Mouse (Mus musculus) heart, postnatal 10 days (tissue): ENCODE results near the gene Gm6217. TPM values are rescaled to one million over a fixed set of nuclear protein-coding genes. Genes with fewer than 3 reads are reported as not detected.
A peak's percentile ranks its signal among the peaks of the same experiment; 100 is the strongest.
"Not testable (repeated sequence)": the region's sequence is repeated elsewhere in the genome, so short reads cannot be mapped to it uniquely, and the experiment has no call there.

Source experiments
- DNase-seq, 2 experiments: peaks; one replicate each; pipeline ENCODE4 v3.0.0; 2021
- intact Hi-C: fragments of 180-260 bp; cut with DNase I; formaldehyde crosslinking; loops from one replicate; pipeline ENCODE4 v1.15.1; 2025
- total RNA-seq, 2 experiments: library from RNA; stranded (reverse); gene quantifications; 2 replicates each; pipeline ENCODE4 v1.2.3; 2021

Gm6217 gene
- total RNA-seq: not detected

DNA sequence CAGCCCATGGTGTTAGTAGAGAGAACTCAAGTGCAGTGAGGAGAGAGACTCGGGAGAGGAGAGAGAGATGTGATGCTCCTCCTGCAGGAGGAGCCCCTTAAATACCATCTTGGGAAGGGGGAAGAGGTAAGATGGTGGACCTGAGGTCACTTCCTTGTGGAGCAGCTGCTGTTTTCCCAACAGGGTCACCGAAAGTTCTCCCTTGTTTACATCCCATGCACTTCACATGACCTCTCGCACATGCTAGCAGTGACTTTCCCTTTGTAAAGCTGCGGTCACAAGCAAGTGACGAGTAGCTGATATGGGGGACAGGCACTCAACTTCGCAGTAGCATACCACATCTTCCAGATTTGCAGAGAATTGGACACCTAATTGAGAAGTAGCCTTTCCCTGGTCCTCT lies at the start of gene Gm6217:
Gene Gm6217, minus strand, starts transcription at position 74 of the 400 bp plus-strand sequence.
- DNase-seq, intact Hi-C loops: not testable (repeated sequence)

DNA sequence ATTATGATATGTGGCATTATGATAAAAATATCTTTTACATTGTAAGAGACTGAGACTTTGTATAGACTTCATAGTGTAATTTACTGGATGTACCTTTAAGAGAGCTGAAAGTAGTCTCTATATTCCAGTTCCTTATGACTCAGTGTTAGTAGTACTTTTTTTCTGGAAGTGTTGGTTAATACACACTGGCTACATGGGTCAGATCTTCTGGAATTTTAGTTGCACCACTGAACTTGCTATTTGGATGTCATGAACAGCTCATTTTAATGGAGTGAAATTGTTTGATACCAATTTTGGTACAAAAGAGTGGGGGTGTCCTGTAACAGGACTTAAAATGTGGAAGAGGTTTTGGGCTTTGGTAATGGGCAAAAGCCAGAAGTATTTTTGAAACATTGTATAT lies 46.6 kb upstream of the Gm6217 start:
- DNase-seq: no peak
- intact Hi-C loops: no loop called here

DNA sequence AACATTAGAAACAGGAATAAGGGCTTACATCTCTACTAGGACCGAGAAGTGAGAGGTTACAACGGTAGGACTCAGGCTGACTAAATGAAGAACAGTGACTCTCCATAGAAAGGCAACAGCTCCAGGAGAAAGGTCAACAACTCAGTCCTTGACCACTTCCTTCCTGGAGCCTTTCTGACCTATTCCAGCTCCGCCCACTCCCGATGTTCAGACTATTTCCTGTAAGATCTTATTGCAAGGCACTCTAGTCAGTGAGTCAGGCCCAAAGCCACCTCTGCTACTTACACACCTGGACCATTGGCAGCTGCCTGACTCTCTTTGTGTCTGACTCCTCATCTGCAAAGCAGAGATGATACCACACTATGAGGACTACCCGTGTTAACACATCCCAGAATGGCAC lies 44.6 kb upstream of the Gm6217 start:
- no peak for DNase-seq

DNA sequence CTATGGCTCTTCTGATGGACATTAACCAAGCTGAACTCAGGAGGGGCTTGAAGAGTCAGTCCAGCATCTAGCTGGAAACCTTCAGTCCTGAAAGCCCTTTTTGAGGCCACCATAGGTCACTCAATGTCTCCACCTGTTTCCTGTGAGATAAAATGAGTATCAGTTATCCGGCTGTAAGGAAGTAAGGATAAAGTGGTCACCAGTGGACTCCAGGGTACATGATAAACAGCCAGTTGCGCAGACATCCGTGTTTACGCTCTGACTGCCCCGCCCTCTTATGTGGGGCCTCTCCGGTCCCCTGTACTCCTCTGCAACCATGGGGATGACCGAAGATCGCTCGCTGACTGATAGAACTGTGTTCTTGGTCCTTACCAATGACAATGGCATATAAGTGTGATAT lies 43.1 kb upstream of the Gm6217 start:
- no peak for DNase-seq
- intact Hi-C loops: loop anchor here (5.0 kb wide), 1 partner anchor 137 kb away; the partner anchor contains the start of gene Agfg1

More for the DNA sequence above, 44.6 kb upstream of the Gm6217 start:
- intact Hi-C loops: no loop called here

- intact Hi-C loops: loop anchor here (5.0 kb wide), 1 partner anchor 137 kb away; the partner anchor contains the start of gene Agfg1
- no peak for DNase-seq
Observed at GRCm38 (mm10) chr1:82973901-82974300, 42.7 kb upstream of the Gm6217 start.

DNA sequence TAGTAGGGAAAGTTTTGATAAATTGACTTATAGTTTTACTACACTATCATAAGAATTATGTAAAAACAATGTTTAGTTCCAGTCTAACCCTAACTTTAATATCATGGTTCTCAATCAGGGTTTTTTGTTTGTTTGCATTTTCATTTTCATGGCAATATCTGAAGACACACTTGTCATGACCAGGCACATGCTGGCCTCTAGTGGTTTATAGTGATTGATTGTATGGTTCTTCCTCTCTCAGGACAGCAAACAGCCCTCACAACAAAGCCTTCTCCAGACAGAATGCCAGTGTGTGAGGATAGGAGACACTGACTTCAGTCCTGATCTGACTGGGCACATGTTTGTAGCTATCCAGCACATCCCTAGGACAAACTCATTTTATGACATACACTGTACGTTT lies 42.0 kb upstream of the Gm6217 start:
- intact Hi-C loops: loop anchor here (5.0 kb wide), 1 partner anchor 136 kb away; the partner anchor contains the start of gene Agfg1
- no peak for DNase-seq

- peak; percentile 51 to 60 for DNase-seq
- intact Hi-C loops: loop anchor here (5.0 kb wide), 1 partner anchor 135 kb away; the partner anchor contains the start of gene Agfg1
Observed at GRCm38 (mm10) chr1:82972046-82972445, 40.8 kb upstream of the Gm6217 start.

DNA sequence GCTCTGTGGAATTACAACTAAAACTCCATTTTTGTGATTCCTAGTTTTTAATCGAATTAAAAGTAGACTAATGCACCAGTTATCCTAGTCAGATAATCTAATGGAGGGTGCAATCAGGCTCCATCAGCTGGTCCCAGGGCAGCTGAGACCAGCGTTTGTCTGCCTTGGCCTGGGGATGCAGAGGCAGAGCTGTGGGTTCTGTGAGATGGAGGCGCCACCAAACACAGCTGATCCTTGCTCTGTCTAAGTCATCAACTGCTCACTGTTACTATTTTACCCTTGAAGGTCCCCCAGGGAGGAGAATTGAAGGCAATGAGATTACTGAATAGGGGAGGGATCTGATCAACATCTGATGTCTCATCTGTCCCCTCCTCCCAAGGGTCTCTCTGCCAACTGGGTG lies 35.2 kb upstream of the Gm6217 start:
- intact Hi-C loops: no loop called here
- DNase-seq: no peak

GRCm38 (mm10) chr1:82959870-82960385 lies 28.7 kb upstream of the Gm6217 start, which contains the start of gene Gm47955:
Gene Gm47955, plus strand, starts transcription at chr1:82960286.
- intact Hi-C loops: no loop called here
- no peak for DNase-seq

- DNase-seq, intact Hi-C loops: not testable (repeated sequence)
Observed at GRCm38 (mm10) chr1:82955913-82956312, 24.7 kb upstream of the Gm6217 start, which contains the start of gene Gm7544. Gene Gm7544, minus strand, starts transcription at chr1:82956013.

- DNase-seq: no peak
- intact Hi-C loops: no loop called here
Observed at GRCm38 (mm10) chr1:82948601-82949000, 17.4 kb upstream of the Gm6217 start.

GRCm38 (mm10) chr1:82946029-82946428 lies 14.8 kb upstream of the Gm6217 start:
- intact Hi-C loops, DNase-seq: not testable (repeated sequence)

GRCm38 (mm10) chr1:82943295-82943694 lies 12.1 kb upstream of the Gm6217 start, which contains the start of gene A030003K21Rik:
Gene A030003K21Rik, minus strand, starts transcription at chr1:82943388.
- intact Hi-C loops, DNase-seq: not testable (repeated sequence)

DNA sequence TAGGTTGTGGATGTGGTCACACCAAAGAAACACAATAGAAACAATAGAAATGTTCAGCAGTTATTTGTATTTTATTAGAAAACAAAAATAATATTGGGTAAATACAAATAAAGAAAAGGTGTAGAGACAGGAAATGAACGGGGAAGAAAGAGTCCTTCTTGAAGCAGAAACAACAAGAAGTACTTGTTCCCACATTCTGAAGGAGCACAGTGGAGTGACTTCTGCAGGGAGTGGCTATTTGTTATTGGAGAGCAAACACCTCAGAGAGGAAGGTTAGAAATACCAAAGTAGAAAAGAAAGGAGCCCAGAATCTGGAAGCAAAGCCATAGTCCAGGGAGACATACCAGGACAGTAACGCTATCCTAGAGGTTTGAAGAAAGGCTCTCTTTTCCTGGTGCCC lies 11.3 kb upstream of the Gm6217 start:
- DNase-seq, intact Hi-C loops: not testable (repeated sequence)

DNA sequence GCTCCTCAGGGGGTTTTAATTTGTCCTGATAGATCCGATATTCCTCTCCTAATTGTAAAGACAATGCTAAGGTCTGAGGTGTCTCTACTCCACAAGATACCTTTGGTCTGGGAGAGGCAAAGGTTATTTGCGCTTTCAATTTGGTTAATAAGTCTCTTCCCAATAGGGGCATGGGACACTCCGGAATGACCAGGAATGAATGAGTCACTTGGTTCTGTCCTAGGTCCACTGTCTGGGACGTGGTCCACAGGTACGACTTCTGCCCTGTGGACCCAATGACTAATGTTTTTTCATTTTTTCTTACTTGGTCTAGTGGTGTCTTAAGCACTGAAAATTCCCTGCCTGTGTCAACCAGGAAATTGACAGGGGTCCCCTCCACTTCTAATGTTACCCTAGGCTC lies 7.5 kb upstream of the Gm6217 start:
- no peak for DNase-seq
- intact Hi-C loops: no loop called here

- DNase-seq, intact Hi-C loops: not testable (repeated sequence)
Observed at GRCm38 (mm10) chr1:82930558-82930957, 641 bp downstream of the Gm6217 start.

- DNase-seq: no peak
- intact Hi-C loops: no loop called here
Observed at GRCm38 (mm10) chr1:82924650-82925049, 6.5 kb downstream of the Gm6217 start, which contains the start of gene A030014E15Rik. Gene A030014E15Rik, plus strand, starts transcription at chr1:82924917.

- DNase-seq, intact Hi-C loops: not testable (repeated sequence)
Observed at GRCm38 (mm10) chr1:82913434-82913833, 17.8 kb downstream of the Gm6217 start.

DNA sequence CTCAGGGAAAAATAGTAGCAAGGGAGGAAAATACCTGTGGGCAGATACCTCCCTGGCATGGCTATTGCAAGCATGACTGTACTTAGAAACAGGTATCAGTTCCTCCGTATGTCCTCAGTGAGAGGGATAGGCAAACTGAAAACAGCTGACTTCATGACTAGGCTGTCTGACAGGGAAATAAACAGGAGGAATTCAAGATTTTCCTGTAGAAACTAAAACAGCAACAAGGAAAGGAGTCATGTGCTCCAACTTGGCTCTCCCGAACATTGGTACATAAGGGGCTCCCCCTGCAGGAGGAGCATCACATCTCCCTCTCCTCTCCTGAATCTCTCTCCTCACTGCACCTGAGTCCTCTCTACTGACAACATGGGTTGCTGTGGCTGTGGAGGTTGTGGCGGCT lies 18.2 kb downstream of the Gm6217 start, which contains the start of gene A030005L19Rik:
Gene A030005L19Rik, plus strand, starts transcription at position 301 of the 400 bp plus-strand sequence.
- intact Hi-C loops: no loop called here
- DNase-seq: no peak

DNA sequence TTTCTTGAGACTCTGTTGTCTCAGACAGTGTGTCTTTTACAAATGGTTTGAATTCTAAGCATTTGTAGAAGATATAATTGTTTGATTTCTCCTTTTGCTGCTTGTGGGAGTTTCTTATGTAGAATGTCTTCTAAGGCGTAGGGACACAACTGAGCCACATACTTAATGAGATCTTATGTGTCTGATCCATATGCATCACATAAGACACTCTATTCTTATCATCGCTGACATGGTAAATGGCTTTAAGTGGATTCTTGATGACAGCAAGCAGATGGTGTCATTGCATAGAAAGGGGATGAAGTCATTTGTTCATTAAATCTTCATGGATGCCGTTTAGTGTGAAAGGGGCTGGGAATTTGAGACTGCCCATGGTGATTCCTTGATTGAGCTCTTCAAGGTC lies 25.3 kb downstream of the Gm6217 start:
- intact Hi-C loops: no loop called here
- no peak for DNase-seq

GRCm38 (mm10) chr1:82901201-82901600 lies 30.0 kb downstream of the Gm6217 start:
- no peak for DNase-seq
- intact Hi-C loops: no loop called here

DNA sequence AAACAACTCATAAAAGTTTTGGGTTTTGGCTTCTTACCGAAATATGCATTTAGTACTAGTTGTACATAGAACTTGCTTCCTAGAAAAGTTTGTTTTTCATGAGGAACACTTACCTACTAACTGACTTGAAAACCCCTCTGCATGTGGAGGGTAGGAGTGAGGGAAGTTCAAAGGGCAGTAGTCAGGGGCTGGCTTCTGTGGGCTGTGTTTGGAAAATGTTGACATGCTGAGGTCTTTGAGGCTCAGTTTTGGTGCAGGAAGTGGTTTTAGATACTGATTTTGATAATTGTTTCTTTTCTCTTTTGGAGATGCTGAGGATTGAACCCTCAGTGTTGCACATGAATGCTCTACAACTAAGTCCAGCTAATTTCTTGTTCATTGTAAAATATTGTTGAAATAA lies 30.6 kb downstream of the Gm6217 start:
- intact Hi-C loops: no loop called here
- no peak for DNase-seq
